Mouse (Mus musculus) fat pad, adult 2 months (tissue): Measurements from ENCODE around the gene Rbm24.

Source experiments
- DNase-seq: peaks from one replicate; pipeline ENCODE4 v3.0.0-alpha.2; 2011; ENCODE audit warnings: low read depth, low spot score; ENCODE audit errors: extremely low read depth

The Rbm24 gene

GRCm38 (mm10) chr13:46433880-46434560 is 15.8 kb downstream of the Rbm24 start:
- no peak for DNase-seq

- DNase-seq, result no peak
Measured at GRCm38 (mm10) chr13:46438960-46439359, 20.7 kb downstream of the Rbm24 start.

DNA sequence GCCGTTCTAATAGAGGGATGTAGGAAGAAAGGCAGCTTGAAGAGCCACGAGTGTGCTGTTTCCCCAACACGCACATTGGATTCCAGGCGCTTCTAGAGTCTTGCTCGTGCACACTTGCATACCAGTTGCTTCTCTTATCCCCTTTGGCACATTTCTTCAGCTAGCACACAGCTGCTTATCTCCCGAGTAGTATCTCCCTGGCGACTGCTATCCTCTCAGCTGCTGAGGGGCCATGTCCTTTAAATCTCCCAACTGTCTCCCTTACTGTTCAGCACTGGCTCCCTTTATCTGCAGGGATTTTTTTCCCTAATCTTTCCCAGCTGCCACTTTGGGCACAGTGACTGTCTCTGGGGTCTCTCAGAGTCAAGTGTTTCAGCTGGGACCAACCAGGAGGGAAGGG is 25.8 kb downstream of the Rbm24 start:
- no peak for DNase-seq

GRCm38 (mm10) chr13:46446062-46446461 is 27.8 kb downstream of the Rbm24 start:
- no peak for DNase-seq

GRCm38 (mm10) chr13:46448276-46448675 is 30.0 kb downstream of the Rbm24 start:
- DNase-seq, result no peak

GRCm38 (mm10) chr13:46449955-46450354 is 31.7 kb downstream of the Rbm24 start:
- no peak for DNase-seq

DNA sequence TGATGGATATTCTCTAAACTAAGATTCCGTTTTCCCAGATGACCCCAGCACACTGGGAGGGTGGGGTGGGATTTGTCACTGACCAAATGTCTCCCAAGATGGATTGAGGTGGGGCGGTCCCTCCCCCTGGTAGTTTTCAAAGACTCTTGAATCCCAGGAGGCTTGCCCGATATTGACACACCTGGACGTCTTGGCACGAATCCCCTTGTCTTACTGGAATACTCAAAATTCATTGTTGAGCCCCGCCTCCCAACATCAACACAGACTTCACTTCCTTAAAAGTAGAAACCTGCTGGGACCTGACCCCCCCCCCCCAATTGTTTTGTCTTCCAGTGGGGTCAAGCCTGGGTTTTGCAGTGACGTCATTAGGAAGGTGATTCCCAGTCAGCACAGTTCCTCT is 32.4 kb downstream of the Rbm24 start:
- no peak for DNase-seq

DNA sequence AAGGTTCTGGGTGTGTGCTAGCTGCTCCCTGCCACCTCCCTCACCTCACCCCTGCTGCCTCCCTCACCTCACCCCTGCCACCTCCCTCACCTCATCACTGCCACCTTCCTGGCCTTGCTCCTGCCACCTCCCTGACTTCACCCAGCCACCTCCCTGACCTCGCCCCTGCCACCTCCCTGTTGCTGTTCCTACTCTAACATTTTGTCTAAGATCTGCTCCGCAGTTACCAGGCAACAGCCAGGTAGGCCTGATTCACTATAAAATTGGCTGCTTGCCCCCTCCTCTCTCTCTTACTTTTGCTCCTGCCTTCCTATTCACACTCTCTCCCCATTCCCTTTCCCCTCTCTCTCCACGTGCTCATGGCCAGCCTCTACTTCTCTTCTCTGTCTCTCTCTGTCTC is 33.3 kb downstream of the Rbm24 start:
- DNase-seq, result no peak

DNA sequence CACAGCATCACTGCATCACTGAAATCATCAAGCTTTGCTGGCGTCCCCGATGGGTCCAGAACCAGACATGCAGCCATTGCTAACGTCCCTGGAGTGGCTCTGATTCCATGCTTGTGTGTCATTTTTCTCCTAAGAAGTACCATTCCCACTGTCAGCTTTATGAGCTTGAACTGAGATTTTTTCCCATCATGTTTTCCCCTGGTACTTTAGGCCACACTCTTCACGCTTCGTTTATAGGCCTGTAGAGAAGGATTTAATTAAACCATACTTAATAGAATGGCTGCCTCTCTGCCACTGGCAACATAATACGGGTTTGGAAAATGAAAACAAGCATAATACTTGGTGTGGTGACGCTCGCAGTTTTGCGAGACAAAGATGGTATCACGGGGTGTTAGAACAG is 41.3 kb downstream of the Rbm24 start:
- no peak for DNase-seq

DNA sequence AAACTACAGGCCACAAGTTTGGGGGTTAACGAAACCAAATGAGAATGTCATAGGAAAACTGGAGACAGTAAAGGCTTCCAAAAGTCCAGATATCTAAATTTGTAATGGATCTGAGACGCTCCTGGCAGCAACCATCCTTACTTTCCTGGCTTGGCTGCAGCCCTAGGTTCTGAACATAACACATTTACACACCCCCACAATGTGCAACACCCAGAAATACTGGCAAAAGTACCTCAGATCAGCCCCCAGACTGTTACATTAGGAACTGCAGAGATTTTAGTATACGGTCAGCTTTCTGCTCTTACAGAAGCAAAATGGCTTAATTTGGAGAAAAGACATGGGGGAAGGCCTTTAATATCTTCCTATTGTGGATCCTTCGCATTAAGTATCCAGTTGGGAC is 44.0 kb downstream of the Rbm24 start:
- DNase-seq, result no peak

GRCm38 (mm10) chr13:46463764-46464163 is 45.5 kb downstream of the Rbm24 start:
- DNase-seq, result no peak

DNA sequence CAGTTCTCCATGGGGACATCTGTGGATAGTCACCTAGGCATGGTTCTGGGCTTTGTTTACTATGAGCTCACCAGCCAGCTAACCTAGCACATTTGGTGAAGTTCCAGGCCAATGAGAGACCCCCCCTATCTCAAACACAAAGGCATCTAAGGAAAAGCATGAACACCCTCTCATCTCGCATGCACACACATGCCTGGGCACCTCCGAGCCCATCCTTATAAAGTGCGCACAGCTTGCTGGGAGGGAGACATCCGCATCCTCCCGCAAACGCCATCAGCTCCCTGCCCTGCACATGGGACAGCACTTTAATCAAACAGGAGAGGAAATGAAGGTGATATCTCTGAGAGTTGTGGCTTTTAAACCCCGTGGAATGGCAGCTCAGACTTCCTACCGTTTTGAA is 50.0 kb downstream of the Rbm24 start:
- no peak for DNase-seq

GRCm38 (mm10) chr13:46469536-46469935 is 51.3 kb downstream of the Rbm24 start:
- no peak for DNase-seq
